20 mouse cellular contexts compared by ENCODE assay signal in the genomic region with DNA sequence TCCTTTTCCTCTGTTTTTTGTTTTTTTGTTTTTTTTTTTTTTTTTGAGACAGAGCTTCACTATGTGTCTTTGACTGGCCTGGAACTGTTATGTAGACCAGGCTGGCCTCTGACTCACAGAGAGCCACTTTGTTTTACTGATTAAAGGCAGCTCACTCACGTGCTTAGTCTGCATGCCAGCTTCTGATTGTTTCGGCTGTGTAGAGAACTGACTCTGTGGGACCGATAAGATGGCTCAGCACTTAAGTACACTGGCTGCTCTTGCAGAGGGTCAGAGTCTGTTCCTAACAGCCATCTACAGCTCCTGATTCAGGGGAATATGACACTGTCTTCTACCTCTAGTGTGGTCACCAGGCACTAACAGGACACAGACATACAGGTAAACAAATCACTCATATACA.
"Had no signal": no experiment of that assay in that cellular context is flagged by ENCODE, and none has a peak within 500 bp of the region (broad histone marks: within the 10 kb centered on the region; RNA-seq: fewer than 3 reads in every experiment).

No protein-coding gene starts in this region.

- DNase-seq: kidney, postnatal 25 days; layer of hippocampus, adult 9-11 months; liver; lung, adult 18-20 months; lung, postnatal 10 days; lung, postnatal 36 days; thymus, adult 18-20 months; thymus, postnatal 14 days; thymus, postnatal 4 days had no signal

- H3K9ac ChIP-seq: limb, embryonic 13.5 days; liver, embryonic 12.5 days; liver, embryonic 15.5 days; lung, embryonic 15.5 days; midbrain, embryonic 13.5 days had no signal

- H3K9me3 ChIP-seq: limb, embryonic 10.5 days; limb, embryonic 13.5 days; liver, embryonic 12.5 days; liver, embryonic 15.5 days; lung, embryonic 15.5 days; megakaryocyte, embryonic 14.5 days; midbrain, embryonic 10.5 days; midbrain, embryonic 13.5 days had no signal

- H3K4me3 ChIP-seq: layer of hippocampus, adult 2 months; limb, embryonic 10.5 days; limb, embryonic 13.5 days; liver, embryonic 12.5 days; liver, embryonic 15.5 days; lung, embryonic 15.5 days; megakaryocyte, embryonic 14.5 days; midbrain, embryonic 10.5 days; midbrain, embryonic 13.5 days had no signal

- ATAC-seq: liver, embryonic 12.5 days; midbrain, embryonic 13.5 days; midbrain, embryonic 16.5 days had no signal

- H3K4me2 ChIP-seq: limb, embryonic 13.5 days; liver, embryonic 12.5 days; liver, embryonic 15.5 days; lung, embryonic 15.5 days; midbrain, embryonic 13.5 days had no signal

- H3K27ac ChIP-seq: kidney, postnatal 0 days; layer of hippocampus, adult 2 months; limb, embryonic 10.5 days; limb, embryonic 13.5 days; liver, embryonic 12.5 days; liver, embryonic 15.5 days; lung, embryonic 15.5 days; midbrain, embryonic 10.5 days; midbrain, embryonic 13.5 days had no signal

- H3K27me3 ChIP-seq: limb, embryonic 13.5 days; liver, embryonic 12.5 days; liver, embryonic 15.5 days; lung, embryonic 15.5 days; megakaryocyte, embryonic 14.5 days; midbrain, embryonic 13.5 days had no signal

- H3K4me1 ChIP-seq: limb, embryonic 13.5 days; liver, embryonic 12.5 days; liver, embryonic 15.5 days; lung, embryonic 15.5 days; midbrain, embryonic 10.5 days; midbrain, embryonic 13.5 days had no signal
